Mouse (Mus musculus) limb, embryonic 12.5 days (tissue): ENCODE measurements at regions not wholly inside any gene's neighbourhood (a gene's known extent, or its start where the extent isn't known, plus 50 kb on each side); places are given as distances from the start of the nearest gene placed in this dataset. TPM values are rescaled to one million over a fixed set of nuclear protein-coding genes. Genes with fewer than 3 reads are reported as not detected.

Experiments used
- ATAC-seq: fragments of 200-750 bp; cut with Nextera tagmentation; 2 replicates; pipeline ENCODE4 v1.8.0; 2017; ENCODE audit warnings: low read depth, moderate TSS enrichment; ENCODE audit not compliant: insufficient number of reproducible peaks, insufficient read depth, low FRiP score, low TSS enrichment
- H3K27ac ChIP-seq: fragments of 300-500 bp; sonication (generic); 2 replicates; pipeline ENCODE4 v1.5.1; 2016; ENCODE audit warnings: mild to moderate bottlenecking, moderate library complexity
- H3K27me3 ChIP-seq: fragments of 300-500 bp; sonication (generic); 2 replicates; pipeline ENCODE4 v1.6.1; 2016; ENCODE audit warnings: mild to moderate bottlenecking, moderate library complexity
- H3K36me3 ChIP-seq: fragments of 300-500 bp; sonication (generic); 2 replicates; pipeline ENCODE4 v1.6.1; 2016; ENCODE audit warnings: mild to moderate bottlenecking, moderate library complexity
- H3K4me1 ChIP-seq: fragments of 300-500 bp; sonication (generic); replicated peaks from 2 replicates; pipeline ENCODE4 v1.6.1; 2016
- H3K4me2 ChIP-seq: fragments of 300-500 bp; sonication (generic); 2 replicates; pipeline ENCODE4 v1.6.1; 2016; ENCODE audit warnings: mild to moderate bottlenecking, moderate library complexity
- H3K4me3 ChIP-seq: fragments of 300-500 bp; sonication (generic); replicated peaks from 2 replicates; pipeline ENCODE4 v1.5.1; 2016; ENCODE audit warnings: mild to moderate bottlenecking
- H3K9ac ChIP-seq: fragments of 300-500 bp; sonication (generic); replicated peaks from 2 replicates; pipeline ENCODE4 v1.6.1; 2016; ENCODE audit warnings: mild to moderate bottlenecking, moderate library complexity
- H3K9me3 ChIP-seq: fragments of 300-500 bp; sonication (generic); 2 replicates; pipeline ENCODE4 v1.6.1; 2016; ENCODE audit warnings: mild to moderate bottlenecking, moderate library complexity
- WGBS: fragments of 180-500 bp; shearing (Covaris S2); methylation state at CpG from one replicate; pipeline ENCODE4 v1.1.7; 2016; 5-methylcytosine and 5-hydroxymethylcytosine counted together
- microRNA-seq: library from miRNA; unstranded; fragments of <30 nt; microRNA quantifications from one replicate; pipeline ENCODE4, GENCODE M21; 2017

DNA sequence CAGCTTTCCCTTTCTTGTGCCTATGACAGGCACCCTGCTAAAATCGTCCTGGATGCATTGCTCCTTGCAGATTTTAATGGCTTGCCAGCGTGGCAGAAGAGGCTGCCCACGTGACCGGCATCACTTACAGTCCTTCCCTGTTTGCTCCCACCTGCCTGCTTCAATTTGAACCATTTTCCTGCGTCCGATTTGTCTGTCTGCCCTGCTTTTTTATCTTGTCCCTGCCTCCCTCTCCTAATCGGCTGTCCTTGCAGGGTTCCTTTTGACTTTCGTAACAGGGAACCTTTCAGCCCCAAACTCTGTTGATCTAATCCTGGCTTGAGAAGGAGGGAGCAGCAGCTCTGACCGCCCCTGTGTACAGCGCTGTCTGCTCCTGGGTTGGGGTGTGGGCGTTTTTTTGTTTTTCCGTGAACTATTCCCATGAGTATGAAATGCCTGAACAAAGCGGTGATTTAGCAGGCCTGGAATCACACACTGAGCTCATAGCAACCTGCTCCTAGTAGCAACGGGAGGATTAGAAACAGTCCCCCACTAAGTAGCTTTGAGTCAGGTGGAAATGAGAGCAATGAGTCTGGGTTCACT, 51.2 kb upstream of the Kif2a start:
- Histone ChIP-seq H3K36me3 (no peaks in the 10 kb centered on the region), H3K27me3 (no peaks in the 10 kb centered on the region)

DNA sequence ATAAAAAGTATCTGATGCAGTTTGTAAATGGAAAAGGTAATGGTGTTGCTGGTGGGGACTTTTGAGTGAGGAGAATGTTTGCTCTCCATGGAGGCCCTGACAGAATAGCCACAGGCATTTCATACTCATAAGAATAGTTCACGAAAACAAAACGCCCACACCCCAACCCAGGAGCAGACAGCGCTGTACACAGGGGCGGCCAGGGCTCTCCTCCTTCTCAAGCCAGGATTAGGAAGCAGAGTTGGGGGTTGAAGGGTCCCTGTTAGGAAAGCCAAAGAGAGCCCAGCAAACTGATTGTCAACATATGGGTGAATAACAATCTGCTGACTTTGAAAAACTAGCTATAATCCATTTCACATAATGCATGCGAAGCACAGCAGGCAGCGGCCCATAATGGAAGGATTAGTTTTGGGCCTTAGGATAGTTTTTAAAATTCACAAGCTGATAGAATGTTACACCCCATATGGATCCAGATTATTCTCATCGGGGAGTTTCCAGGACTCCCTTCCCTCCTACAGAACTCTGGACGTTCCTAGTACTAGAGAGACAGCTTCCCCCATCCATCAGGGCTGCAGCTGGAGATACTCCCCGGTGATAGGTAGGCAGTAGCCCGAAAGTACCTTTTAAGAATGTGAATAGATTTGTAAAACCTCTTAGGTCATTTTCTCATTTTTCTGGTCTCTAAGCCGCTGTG, 50.6 kb upstream of the Kif2a start:
- Histone ChIP-seq H3K9me3 (no peaks in the 10 kb centered on the region), H3K4me2 (peak overlapping the region; percentile 61), H3K36me3 (no peaks in the 10 kb centered on the region), H3K4me1 (peaks cover 7% of the 10 kb centered on the region; the same call in 1 of the 2 replicates), H3K4me3 (peak overlapping the region; percentile 29), H3K27me3 (no peaks in the 10 kb centered on the region), H3K9ac (no peak overlapping the region), H3K27ac (no peak overlapping the region)
- ATAC-seq = no peak
- WGBS = 22% methylated on average over 11 of the region's 11 CpGs

More for the DNA sequence above, 51.2 kb upstream of the Kif2a start:
- Histone ChIP-seq H3K4me2 (peak overlapping the region; percentile 61), H3K4me1 (peaks cover 7% of the 10 kb centered on the region; the same call in 1 of the 2 replicates), H3K9ac (0 out of 2 replicates have a peak overlapping the region, but pooled peaks have one; percentile 19), H3K27ac (no peak overlapping the region), H3K9me3 (no peaks in the 10 kb centered on the region), H3K4me3 (peak overlapping the region; percentile 29)
- ATAC-seq = peak; percentile 66; the same call in 1 of the 2 replicates
- WGBS = 5% methylated on average over 14 of the region's 14 CpGs

Small RNA genes in the stretch of these regions (microRNA-seq; reads per million reads assigned to microRNA genes)
- not detected for gene Gm22118
